Mouse (Mus musculus) forebrain, embryonic 10.5 days (tissue): ENCODE measurements around the gene Frmpd1. TPM values are rescaled to one million over a fixed set of nuclear protein-coding genes. Genes with fewer than 3 reads are reported as not detected.

Experiments used
- DNase-seq: peaks from one replicate; pipeline ENCODE4 v3.0.0-alpha.2; 2017; ENCODE audit warnings: low spot score; ENCODE audit errors: extremely low spot score
- H3K27ac ChIP-seq: fragments of 300-500 bp; sonication (generic); 2 replicates; pipeline ENCODE4 v1.5.1; 2016; ENCODE audit warnings: mild to moderate bottlenecking
- H3K27me3 ChIP-seq: fragments of 300-500 bp; sonication (generic); 2 replicates; pipeline ENCODE4 v1.6.1; 2016; ENCODE audit warnings: mild to moderate bottlenecking; ENCODE audit not compliant: poor library complexity, severe bottlenecking
- H3K36me3 ChIP-seq: fragments of 300-500 bp; sonication (generic); replicated peaks from 2 replicates; pipeline ENCODE4 v1.6.1; 2016; ENCODE audit warnings: mild to moderate bottlenecking, moderate library complexity
- H3K4me1 ChIP-seq: fragments of 300-500 bp; sonication (generic); 2 replicates; pipeline ENCODE4 v1.6.1; 2016
- H3K4me3 ChIP-seq: fragments of 300-500 bp; sonication (generic); 2 replicates; pipeline ENCODE4 v1.5.1; 2016; ENCODE audit warnings: mild to moderate bottlenecking, moderate library complexity
- H3K9me3 ChIP-seq: fragments of 300-500 bp; sonication (generic); 2 replicates; pipeline ENCODE4 v1.6.1; 2016; ENCODE audit warnings: mild to moderate bottlenecking, moderate library complexity
- WGBS: fragments of 180-500 bp; shearing (Covaris S2); methylation state at CpG from one replicate; pipeline ENCODE4 v1.1.7; 2016; 5-methylcytosine and 5-hydroxymethylcytosine counted together
- polyA plus RNA-seq: library from polyadenylated mRNA; unstranded; fragments of >200 nt; fragmentation: Nextera tagmentation; extraction: Ambion mirVana; gene quantifications from 2 replicates; pipeline ENCODE4 v1.2.1, GENCODE M21; 2016

Frmpd1 gene
- polyA plus RNA-seq, 1 experiment from 2014 or later, result 0.52 TPM

DNA sequence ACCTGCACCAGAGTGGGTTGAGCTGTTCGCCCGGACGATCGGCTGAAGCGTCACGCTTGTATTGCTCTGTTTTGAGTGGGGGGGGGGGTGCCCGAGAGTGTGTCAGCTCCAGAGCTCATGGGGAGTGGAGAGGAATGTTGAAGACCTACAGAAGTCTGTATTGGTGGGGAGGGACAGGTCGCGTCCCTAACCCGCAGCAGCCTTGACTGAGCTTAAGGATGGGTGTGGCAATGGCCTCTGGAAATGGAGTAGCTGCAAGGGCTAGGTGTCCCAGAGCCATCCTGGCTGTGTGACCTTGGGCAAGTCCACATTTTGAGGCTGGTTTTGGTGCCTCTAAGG is 625 bp downstream of the Frmpd1 start:
- Histone ChIP-seq H3K4me1 (peaks cover 18% of the 10 kb centered on the region), H3K36me3 (no peaks in the 10 kb centered on the region), H3K9me3 (no peaks in the 10 kb centered on the region), H3K27me3 (peaks cover 65% of the 10 kb centered on the region), H3K4me3 (peak overlapping the region; percentile 76), H3K27ac (peak overlapping the region; percentile 84; the same call in 1 of the 2 replicates)
- DNase-seq, result no peak
- WGBS, result 2% methylated on average over 10 of the region's 10 CpGs

DNA sequence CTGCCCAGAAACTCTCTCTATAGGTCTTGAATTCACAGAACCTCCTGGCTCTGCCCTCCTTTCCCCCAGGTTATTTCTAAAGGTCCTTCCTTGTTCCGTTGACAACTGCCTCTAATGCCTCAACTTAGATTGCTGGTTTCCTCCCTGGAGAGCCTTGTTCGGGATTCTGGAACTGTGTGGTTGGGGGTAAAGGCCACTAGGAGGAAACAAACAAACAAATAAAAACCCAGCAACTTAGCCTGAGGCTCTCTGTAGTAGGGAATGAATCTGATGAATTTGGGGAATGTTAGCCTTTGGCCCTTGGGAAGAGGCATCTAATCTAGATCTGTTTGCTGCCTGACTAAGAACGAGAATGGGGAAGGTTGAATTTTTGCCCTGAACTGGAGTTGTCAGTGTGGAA is 13.6 kb downstream of the Frmpd1 start:
- Histone ChIP-seq H3K27ac (no peak overlapping the region), H3K9me3 (no peaks in the 10 kb centered on the region), H3K4me3 (no peak overlapping the region), H3K4me1 (peaks cover 6% of the 10 kb centered on the region; the same call in 1 of the 2 replicates), H3K36me3 (no peaks in the 10 kb centered on the region), H3K27me3 (no peaks in the 10 kb centered on the region)
- WGBS, result 74% methylated on average over 3 of the region's 3 CpGs
- DNase-seq, result no peak

DNA sequence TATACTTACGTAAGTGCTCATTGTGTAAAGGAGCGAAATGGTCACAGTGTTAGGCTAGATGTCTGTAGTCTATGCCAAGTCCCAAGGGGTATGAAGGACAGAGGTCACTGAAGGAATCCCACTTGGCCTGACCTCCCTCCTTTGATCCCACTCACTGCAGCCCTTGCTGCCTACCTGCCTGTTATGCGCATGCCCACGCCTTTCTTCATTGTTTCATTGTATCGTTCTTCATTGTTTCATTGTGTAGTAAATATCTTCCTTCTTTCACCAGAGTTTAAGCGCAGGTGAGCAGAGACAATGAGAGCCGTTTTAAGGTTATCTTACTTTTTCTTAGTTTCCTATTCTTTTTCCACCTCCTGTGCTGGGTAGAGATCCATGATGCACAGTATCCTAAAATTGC is 18.6 kb downstream of the Frmpd1 start:
- H3K27ac ChIP-seq, result no peak overlapping the region
- DNase-seq, result no peak
- H3K4me3 ChIP-seq, result no peak overlapping the region
- WGBS, result 91% methylated on average over 7 of the region's 7 CpGs
- H3K36me3 ChIP-seq, result no peaks in the 10 kb centered on the region
- no peaks in the 10 kb centered on the region for H3K9me3 ChIP-seq
- peaks cover 14% of the 10 kb centered on the region; the same call in 1 of the 2 replicates for H3K4me1 ChIP-seq
- no peaks in the 10 kb centered on the region for H3K27me3 ChIP-seq

- Histone ChIP-seq H3K27me3 (no peaks in the 10 kb centered on the region), H3K4me3 (no peak overlapping the region), H3K4me1 (peaks cover 24% of the 10 kb centered on the region), H3K27ac (no peak overlapping the region), H3K9me3 (no peaks in the 10 kb centered on the region), H3K36me3 (no peaks in the 10 kb centered on the region)
- no peak for DNase-seq
- 66% methylated on average over 4 of the region's 4 CpGs for WGBS
These were observed 22.8 kb downstream of the Frmpd1 start for GRCm38 (mm10) chr4:45207444-45207843.

DNA sequence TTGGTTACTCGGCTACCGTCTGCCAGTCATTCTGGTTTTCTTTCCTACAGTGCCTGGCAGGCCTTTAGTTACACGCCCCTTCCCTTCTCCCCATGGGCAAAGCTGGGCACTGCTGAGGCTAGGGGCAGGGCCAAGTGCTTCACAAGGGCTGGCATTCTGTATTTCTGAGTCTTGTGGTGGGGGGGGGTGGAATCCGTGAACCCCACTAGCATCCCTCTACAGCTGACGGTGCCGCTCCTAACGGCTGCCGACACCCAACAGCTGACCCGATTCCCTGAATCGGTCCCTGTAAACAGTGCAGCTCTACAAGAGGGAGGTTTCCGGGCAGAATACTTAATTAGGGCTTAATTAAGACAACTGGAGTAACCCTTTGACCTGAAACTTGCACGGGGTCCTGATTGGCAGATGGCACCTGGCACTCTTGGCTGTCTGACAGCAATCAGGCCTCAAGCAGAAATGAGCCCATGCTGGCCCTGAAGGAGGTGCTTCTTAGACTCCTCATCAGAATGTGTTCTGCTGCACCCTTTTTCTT is 24.2 kb downstream of the Frmpd1 start:
- Histone ChIP-seq H3K4me3 (no peak overlapping the region), H3K36me3 (no peaks in the 10 kb centered on the region), H3K9me3 (no peaks in the 10 kb centered on the region), H3K4me1 (peaks cover 27% of the 10 kb centered on the region), H3K27me3 (no peaks in the 10 kb centered on the region), H3K27ac (no peak overlapping the region)
- DNase-seq, result no peak
- 75% methylated on average over 12 of the region's 12 CpGs for WGBS

GRCm38 (mm10) chr4:45212342-45213063 is 27.8 kb downstream of the Frmpd1 start:
- WGBS, result 82% methylated on average over 11 of the region's 11 CpGs
- no peak for DNase-seq
- Histone ChIP-seq H3K27me3 (no peaks in the 10 kb centered on the region), H3K36me3 (no peaks in the 10 kb centered on the region), H3K4me3 (no peak overlapping the region), H3K4me1 (peaks cover 13% of the 10 kb centered on the region), H3K27ac (no peak overlapping the region), H3K9me3 (no peaks in the 10 kb centered on the region)

DNA sequence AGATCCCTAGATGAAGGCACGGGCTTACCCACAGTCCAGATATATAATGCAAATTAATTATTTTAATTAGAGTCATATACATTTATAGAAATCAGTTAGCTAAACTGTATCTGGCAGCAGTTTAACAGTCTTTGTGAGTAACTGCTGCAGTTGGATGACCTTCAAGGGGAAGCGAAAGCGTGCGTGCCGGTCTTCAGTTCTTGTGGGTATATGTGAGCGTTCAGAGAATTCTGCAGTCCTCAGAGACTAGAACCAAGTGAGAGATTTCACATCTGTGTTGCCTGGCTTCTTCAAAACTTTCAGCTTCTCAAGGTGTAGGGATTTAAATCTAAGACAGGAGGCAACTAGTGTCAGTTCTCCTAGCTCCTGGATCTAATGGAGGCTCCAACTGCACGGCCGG is 35.3 kb downstream of the Frmpd1 start:
- Histone ChIP-seq H3K9me3 (no peaks in the 10 kb centered on the region), H3K4me3 (no peak overlapping the region), H3K36me3 (no peaks in the 10 kb centered on the region), H3K27ac (no peak overlapping the region), H3K4me1 (peaks cover 15% of the 10 kb centered on the region), H3K27me3 (no peaks in the 10 kb centered on the region)
- 95% methylated on average over 8 of the region's 8 CpGs for WGBS
- no peak for DNase-seq

DNA sequence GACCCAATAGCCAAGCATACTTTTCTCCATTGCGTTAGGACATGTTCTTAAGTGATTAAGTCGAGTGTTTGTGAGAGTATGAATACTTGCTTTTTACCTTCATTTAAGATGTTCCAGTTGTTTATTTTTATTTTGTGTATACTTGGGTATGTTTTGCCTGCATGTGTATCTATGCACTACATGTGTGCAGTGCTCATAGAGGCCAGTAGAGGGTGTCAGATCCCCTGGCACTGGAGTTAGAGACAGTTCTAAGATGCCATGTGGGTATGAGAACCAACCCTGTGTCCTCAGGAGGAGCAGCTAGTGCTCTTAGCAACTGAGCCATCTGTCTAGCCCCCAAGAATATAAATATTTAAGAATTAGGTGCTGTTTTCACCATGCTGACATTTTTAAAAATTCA is 37.7 kb downstream of the Frmpd1 start:
- Histone ChIP-seq H3K4me1 (peaks cover 15% of the 10 kb centered on the region), H3K36me3 (no peaks in the 10 kb centered on the region), H3K4me3 (no peak overlapping the region), H3K9me3 (no peaks in the 10 kb centered on the region), H3K27me3 (no peaks in the 10 kb centered on the region), H3K27ac (no peak overlapping the region)
- WGBS, result 83% methylated on average over 2 of the region's 2 CpGs
- no peak for DNase-seq

- Histone ChIP-seq H3K27me3 (no peaks in the 10 kb centered on the region), H3K27ac (no peak overlapping the region), H3K9me3 (no peaks in the 10 kb centered on the region), H3K36me3 (no peaks in the 10 kb centered on the region), H3K4me1 (no peaks in the 10 kb centered on the region), H3K4me3 (no peak overlapping the region)
- DNase-seq, result no peak
- WGBS, result 88% methylated on average over 5 of the region's 5 CpGs
These were observed 45.6 kb downstream of the Frmpd1 start for GRCm38 (mm10) chr4:45230263-45230662.

- DNase-seq, result no peak
- Histone ChIP-seq H3K4me3 (no peak overlapping the region), H3K9me3 (no peaks in the 10 kb centered on the region), H3K4me1 (peaks cover 3% of the 10 kb centered on the region), H3K27ac (no peak overlapping the region), H3K27me3 (no peaks in the 10 kb centered on the region), H3K36me3 (no peaks in the 10 kb centered on the region)
- 87% methylated on average over 5 of the region's 5 CpGs for WGBS
These were observed 53.6 kb downstream of the Frmpd1 start for GRCm38 (mm10) chr4:45238260-45238659.

DNA sequence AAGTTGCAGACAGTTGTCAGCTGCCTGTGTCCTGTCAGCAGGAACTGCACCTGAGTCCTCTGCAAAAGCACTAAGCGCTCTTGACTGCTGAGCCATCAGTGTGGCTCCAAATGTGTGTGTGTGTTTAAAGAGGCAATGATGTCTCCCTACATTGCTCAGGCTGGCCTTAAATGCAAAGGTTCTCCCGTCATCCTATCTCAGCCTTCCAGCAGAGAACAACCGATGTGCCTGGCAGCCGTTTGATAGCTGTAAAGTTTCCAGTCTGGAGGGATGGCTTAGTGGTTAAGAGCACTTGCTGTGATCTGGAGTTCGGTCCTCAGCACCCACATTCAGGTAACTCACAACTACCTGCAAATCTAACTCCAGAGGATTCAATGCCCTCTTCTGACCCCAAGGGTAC is 56.7 kb downstream of the Frmpd1 start:
- no peak for DNase-seq
- WGBS, result 86% methylated on average over 5 of the region's 5 CpGs
- no peaks in the 10 kb centered on the region for H3K9me3 ChIP-seq
- H3K27ac ChIP-seq, result no peak overlapping the region
- no peaks in the 10 kb centered on the region for H3K36me3 ChIP-seq
- peaks cover 13% of the 10 kb centered on the region for H3K4me1 ChIP-seq
- no peaks in the 10 kb centered on the region for H3K27me3 ChIP-seq
- no peak overlapping the region for H3K4me3 ChIP-seq

DNA sequence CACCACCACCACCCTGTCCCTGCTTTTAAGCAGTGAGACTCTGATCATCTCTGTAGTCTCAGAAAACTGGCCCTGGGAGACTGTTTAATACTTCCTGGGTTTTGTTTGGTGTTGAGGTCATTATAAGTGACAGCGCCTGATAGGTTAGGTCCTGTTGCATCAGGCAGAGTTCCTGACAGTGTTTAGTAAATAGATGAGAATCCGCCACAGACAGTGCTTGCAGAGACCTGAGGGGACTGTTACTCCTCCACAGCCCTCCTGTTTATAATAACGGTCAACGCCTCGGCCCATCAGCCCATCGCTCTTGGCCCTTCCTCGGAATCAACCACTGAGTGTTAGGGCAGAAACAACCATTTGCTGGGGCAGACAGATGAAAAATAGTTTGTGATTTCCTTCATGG is 57.5 kb downstream of the Frmpd1 start:
- Histone ChIP-seq H3K36me3 (no peaks in the 10 kb centered on the region), H3K4me1 (peaks cover 13% of the 10 kb centered on the region), H3K27ac (no peak overlapping the region), H3K4me3 (no peak overlapping the region), H3K9me3 (no peaks in the 10 kb centered on the region), H3K27me3 (no peaks in the 10 kb centered on the region)
- WGBS, result 86% methylated on average over 7 of the region's 7 CpGs
- DNase-seq, result no peak

DNA sequence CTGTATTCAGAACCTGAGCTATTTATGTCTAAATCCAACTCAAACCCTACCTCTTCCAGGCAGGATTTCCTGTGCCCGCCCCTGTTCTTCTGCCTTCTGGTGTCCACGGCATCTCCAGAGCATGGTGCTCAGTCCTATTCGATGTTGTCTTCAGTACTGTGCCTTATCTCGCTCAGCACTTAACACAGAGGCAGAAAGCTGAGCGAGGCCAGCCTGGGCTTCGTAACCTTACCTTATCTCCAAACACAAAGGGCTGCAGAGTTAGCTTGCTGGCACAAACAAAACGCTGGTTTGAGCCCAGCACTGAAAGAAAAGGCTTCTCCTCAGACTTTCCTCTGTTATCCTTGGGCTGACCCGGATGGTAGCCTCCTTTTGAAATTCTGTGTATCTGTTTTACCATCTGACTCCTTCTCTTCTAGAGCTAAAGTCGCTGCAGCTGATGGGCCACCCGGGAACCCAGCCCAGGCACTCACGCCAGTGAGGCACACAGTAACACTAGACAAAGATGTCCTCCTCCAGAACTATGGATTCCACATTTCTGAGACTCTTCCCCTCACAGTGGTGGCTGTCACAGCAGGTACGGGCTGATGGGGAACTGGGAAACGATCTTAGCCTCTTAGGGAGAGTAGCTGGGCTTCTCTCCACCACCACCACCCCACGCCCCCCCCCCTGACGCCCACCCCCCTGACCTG is 58.7 kb downstream of the Frmpd1 start:
- no peaks in the 10 kb centered on the region for H3K36me3 ChIP-seq
- H3K4me3 ChIP-seq, result no peak overlapping the region
- WGBS, result 66% methylated on average over 15 of the region's 15 CpGs
- peaks cover 13% of the 10 kb centered on the region for H3K4me1 ChIP-seq
- H3K27ac ChIP-seq, result no peak overlapping the region
- no peak for DNase-seq
- H3K27me3 ChIP-seq, result no peaks in the 10 kb centered on the region
- H3K9me3 ChIP-seq, result no peaks in the 10 kb centered on the region
